Mouse (Mus musculus) lung, postnatal 25 days (tissue): Measurements from ENCODE around the gene Aoah.

Experiments
- DNase-seq: peaks from one replicate; pipeline ENCODE4 v3.0.0; 2022; ENCODE audit warnings: low spot score

Aoah gene

GRCm38 (mm10) chr13:20905195-20905594 lies 111.3 kb downstream of the Aoah start:
- peak; percentile 72 for DNase-seq

- DNase-seq = no peak
Measured at GRCm38 (mm10) chr13:20916698-20917511, 123.0 kb downstream of the Aoah start.

- no peak for DNase-seq
Measured at GRCm38 (mm10) chr13:20920401-20920800, 126.5 kb downstream of the Aoah start.

- no peak for DNase-seq
Measured at GRCm38 (mm10) chr13:20936016-20936415, 142.1 kb downstream of the Aoah start.

GRCm38 (mm10) chr13:20937452-20937851 lies 143.5 kb downstream of the Aoah start:
- DNase-seq = peak; percentile 61

- no peak for DNase-seq
Measured at GRCm38 (mm10) chr13:20939099-20939498, 145.2 kb downstream of the Aoah start.

GRCm38 (mm10) chr13:20940389-20940788 lies 146.5 kb downstream of the Aoah start:
- peak; percentile 16 for DNase-seq

- DNase-seq = no peak
Measured at GRCm38 (mm10) chr13:20941707-20942106, 147.8 kb downstream of the Aoah start.

GRCm38 (mm10) chr13:20963086-20963485 lies 169.2 kb downstream of the Aoah start:
- DNase-seq = no peak

GRCm38 (mm10) chr13:20981234-20982230 lies 187.6 kb downstream of the Aoah start:
- no peak for DNase-seq

GRCm38 (mm10) chr13:20985510-20985909 lies 191.6 kb downstream of the Aoah start:
- DNase-seq = no peak

GRCm38 (mm10) chr13:20985961-20986360 lies 192.0 kb downstream of the Aoah start:
- DNase-seq = no peak

GRCm38 (mm10) chr13:21005238-21005637 lies 211.3 kb downstream of the Aoah start:
- DNase-seq = no peak

GRCm38 (mm10) chr13:21005642-21006320 lies 211.9 kb downstream of the Aoah start:
- DNase-seq = no peak

GRCm38 (mm10) chr13:21006321-21006653 lies 212.4 kb downstream of the Aoah start:
- DNase-seq = no peak

GRCm38 (mm10) chr13:21013659-21014058 lies 219.7 kb downstream of the Aoah start:
- DNase-seq = no peak

- DNase-seq = no peak
Measured at GRCm38 (mm10) chr13:21024831-21025230, 230.9 kb downstream of the Aoah start.

GRCm38 (mm10) chr13:21033176-21033575 lies 239.3 kb downstream of the Aoah start:
- DNase-seq = no peak

GRCm38 (mm10) chr13:21035011-21035410 lies 241.1 kb downstream of the Aoah start:
- no peak for DNase-seq

GRCm38 (mm10) chr13:21035981-21036380 lies 242.1 kb downstream of the Aoah start:
- no peak for DNase-seq

GRCm38 (mm10) chr13:21040589-21041199 lies 246.8 kb downstream of the Aoah start:
- no peak for DNase-seq

GRCm38 (mm10) chr13:21050118-21050517 lies 256.2 kb downstream of the Aoah start:
- no peak for DNase-seq
